Mouse (Mus musculus) forebrain, embryonic 16.5 days (tissue): ENCODE measurements at regions not wholly inside any gene's neighbourhood (a gene's known extent, or its start where the extent isn't known, plus 50 kb on each side); places are given as distances from the start of the nearest gene placed in this dataset.

Source experiments
- ATAC-seq: fragments of 200-750 bp; cut with Nextera tagmentation; 2 replicates; pipeline ENCODE4 v1.8.0; 2017; ENCODE audit warnings: mild to moderate bottlenecking, moderate library complexity
- H3K27ac ChIP-seq: fragments of 300-500 bp; sonication (generic); 2 replicates; pipeline ENCODE4 v1.5.1; 2014; ENCODE audit warnings: low read length, control low read depth
- H3K27me3 ChIP-seq: fragments of 300-500 bp; sonication (generic); replicated peaks from 2 replicates; pipeline ENCODE4 v1.6.1; 2014; ENCODE audit warnings: low read length; ENCODE audit not compliant: control insufficient read depth, insufficient read depth
- H3K36me3 ChIP-seq: fragments of 300-500 bp; sonication (generic); 2 replicates; pipeline ENCODE4 v1.6.1; 2014; ENCODE audit not compliant: control insufficient read depth, insufficient read depth
- H3K4me1 ChIP-seq: fragments of 300-500 bp; sonication (generic); replicated peaks from 2 replicates; pipeline ENCODE4 v1.6.1; 2014; ENCODE audit warnings: low read length; ENCODE audit not compliant: control insufficient read depth, insufficient read depth
- H3K4me2 ChIP-seq: fragments of 300-500 bp; sonication (generic); 2 replicates; pipeline ENCODE4 v1.6.1; 2014; ENCODE audit warnings: mild to moderate bottlenecking, low read length, control low read depth
- H3K4me3 ChIP-seq: fragments of 300-500 bp; sonication (generic); replicated peaks from 2 replicates; pipeline ENCODE4 v1.5.1; 2014; ENCODE audit warnings: mild to moderate bottlenecking, low read length, control low read depth
- H3K9ac ChIP-seq: fragments of 300-500 bp; sonication (generic); replicated peaks from 2 replicates; pipeline ENCODE4 v1.6.1; 2014; ENCODE audit warnings: low read depth, low read length, control low read depth
- H3K9me3 ChIP-seq: fragments of 300-500 bp; sonication (generic); 2 replicates; pipeline ENCODE4 v1.6.1; 2016; ENCODE audit warnings: low read length; ENCODE audit not compliant: control insufficient read depth
- WGBS: fragments of 180-500 bp; shearing (Covaris S2); extraction: QIAGEN DNeasy Blood & Tissue Kit; methylation state at CpG from one replicate; pipeline ENCODE4 v1.1.7; 2014; 5-methylcytosine and 5-hydroxymethylcytosine counted together

GRCm38 (mm10) chr11:39350616-39351015 is 1344.4 kb downstream of the Mat2b start:
- no peaks in the 10 kb centered on the region for H3K27me3 ChIP-seq
- WGBS = 31% methylated on average over 1 of the region's 1 CpGs
- no peak overlapping the region for H3K9ac ChIP-seq
- H3K36me3 ChIP-seq = no peaks in the 10 kb centered on the region
- no peak overlapping the region for H3K4me3 ChIP-seq
- H3K4me1 ChIP-seq = no peaks in the 10 kb centered on the region
- H3K27ac ChIP-seq = no peak overlapping the region
- ATAC-seq = no peak
- no peaks in the 10 kb centered on the region for H3K9me3 ChIP-seq
- H3K4me2 ChIP-seq = no peak overlapping the region
